Mouse (Mus musculus) ES-E14 (cell line): Measurements from ENCODE around the gene Klhl30. TPM values are rescaled to one million over a fixed set of nuclear protein-coding genes. Genes with fewer than 3 reads are reported as not detected.

Experiments
- DNase-seq: peaks from one replicate; pipeline ENCODE4 v3.0.0-alpha.2; 2013; ENCODE audit warnings: low read depth, low spot score
- H3K27ac ChIP-seq: 2 replicates; pipeline ENCODE4 v1.5.1; 2012; ENCODE audit warnings: low read depth, mild to moderate bottlenecking, low read length, moderate library complexity, mixed read lengths; ENCODE audit not compliant: poor library complexity, insufficient read depth, severe bottlenecking
- H3K36me3 ChIP-seq: 2 replicates; pipeline ENCODE4 v1.6.1; 2012; ENCODE audit warnings: mild to moderate bottlenecking, low read length, moderate library complexity, mixed read lengths; ENCODE audit not compliant: control insufficient read depth, poor library complexity, insufficient read depth, severe bottlenecking
- H3K4me1 ChIP-seq, 2 experiments: fragments of 150-350 bp in 1 of 2; sonication (generic) in 1 of 2; 2 replicates each; pipeline ENCODE4 v1.6.1; 2012; ENCODE audit warnings: low read length in 2 of 2, mild to moderate bottlenecking in 1 of 2, mixed read lengths in 1 of 2; ENCODE audit not compliant: control insufficient read depth in 2 of 2, insufficient read depth in 2 of 2, poor library complexity in 1 of 2
- H3K4me3 ChIP-seq, 2 experiments: fragments of 150-350 bp in 1 of 2; sonication (generic) in 1 of 2; 2 replicates each; pipeline ENCODE4 v1.5.1; 2012; ENCODE audit warnings: low read length in 2 of 2, low read depth in 1 of 2, mild to moderate bottlenecking in 1 of 2, mixed read lengths in 1 of 2; ENCODE audit not compliant: insufficient read depth in 1 of 2, poor library complexity in 1 of 2, severe bottlenecking in 1 of 2
- H3K9ac ChIP-seq: 2 replicates; pipeline ENCODE4 v1.6.1; 2012; ENCODE audit warnings: low read depth, mild to moderate bottlenecking, low read length, mixed read lengths; ENCODE audit not compliant: poor library complexity, insufficient read depth, severe bottlenecking
- H3K9me3 ChIP-seq: fragments of 150-350 bp; sonication (generic); 2 replicates; pipeline ENCODE4 v1.6.1; 2012; ENCODE audit warnings: low read depth, mild to moderate bottlenecking, low read length; ENCODE audit not compliant: control insufficient read depth, insufficient read depth
- CHD2 ChIP-seq: IDR thresholded peaks from 2 replicates; pipeline ENCODE4 v1.6.1; 2014; ENCODE audit warnings: mild to moderate bottlenecking, low read depth, low read length, inconsistent platforms
- HCFC1 ChIP-seq: IDR thresholded peaks from 2 replicates; pipeline ENCODE4 v1.6.1; 2012; ENCODE audit warnings: low read length, inconsistent platforms, borderline replicate concordance; ENCODE audit not compliant: insufficient read depth
- MAFK ChIP-seq: IDR thresholded peaks from 2 replicates; pipeline ENCODE4 v1.6.1; 2014; ENCODE audit warnings: mild to moderate bottlenecking, low read depth, low read length, inconsistent platforms; ENCODE audit not compliant: insufficient read depth
- ZC3H11A ChIP-seq: IDR thresholded peaks from 2 replicates; pipeline ENCODE4 v1.6.1; 2012; ENCODE audit warnings: low read depth, mild to moderate bottlenecking, inconsistent platforms, low read length, borderline replicate concordance
- ZNF384 ChIP-seq: IDR thresholded peaks from 2 replicates; pipeline ENCODE4 v1.6.1; 2012; ENCODE audit warnings: low read depth, low read length, inconsistent platforms
- in situ Hi-C, 2 experiments: fragments of 600-800 bp; cut with MboI; formaldehyde crosslinking; loops; one replicate each; pipeline ENCODE4 v1.15.1; 2025; ENCODE audit warnings: low sequenced_read_pairs in 2 of 2, inconsistent platforms in 1 of 2; ENCODE audit not compliant: unreplicated experiment in 2 of 2
- total RNA-seq: library from RNA; depleted of rRNA; stranded (reverse); fragments of 300-350 nt; gene quantifications from 2 replicates; pipeline ENCODE4 v1.2.3, GENCODE M21; 2012

The Klhl30 gene
- total RNA-seq, 1 experiment: 2.2 TPM

GRCm38 (mm10) chr1:91309366-91310085 is 41.3 kb upstream of the Klhl30 start:
- DNase-seq: no peak
- Histone ChIP-seq H3K9ac (no peak overlapping the region), H3K27ac (no peak overlapping the region), H3K4me1 (peaks cover 0 to 7% of the 10 kb centered on the region in 2 experiments; a peak in 3 of 4 replicates), H3K9me3 (no peaks in the 10 kb centered on the region), H3K4me3 (no peak overlapping the region), H3K36me3 (peaks cover 24% of the 10 kb centered on the region)
- in situ Hi-C loops: no loop called here
- TF ChIP-seq ZC3H11A (no peak), MAFK (no peak), ZNF384 (no peak), HCFC1 (no peak), CHD2 (no peak)

- H3K27ac ChIP-seq: no peak overlapping the region
- no peaks in the 10 kb centered on the region for H3K9me3 ChIP-seq
- in situ Hi-C loops: no loop called here
- no peak for TF ChIP-seq ZNF384
- no peak for TF ChIP-seq ZC3H11A
- no peak for TF ChIP-seq CHD2
- no peak for TF ChIP-seq HCFC1
- no peak for TF ChIP-seq MAFK
- peaks cover 18% of the 10 kb centered on the region for H3K36me3 ChIP-seq
- H3K4me3 ChIP-seq: no peak overlapping the region
- no peak overlapping the region for H3K9ac ChIP-seq
- no peak for DNase-seq
- H3K4me1 ChIP-seq: peaks cover 0 to 7% of the 10 kb centered on the region in 2 experiments; a peak in 3 of 4 replicates
Measured at GRCm38 (mm10) chr1:91312273-91312672, 38.5 kb upstream of the Klhl30 start.

- Histone ChIP-seq H3K27ac (no peak overlapping the region; the same call in 1 of the 2 replicates), H3K4me3 (no peak overlapping the region), H3K4me1 (peaks cover 0 to 7% of the 10 kb centered on the region in 2 experiments; a peak in 3 of 4 replicates), H3K9me3 (no peaks in the 10 kb centered on the region), H3K9ac (no peak overlapping the region; the same call in 1 of the 2 replicates), H3K36me3 (peaks cover 16% of the 10 kb centered on the region)
- DNase-seq: peak; percentile 30
- in situ Hi-C loops: no loop called here
- TF ChIP-seq MAFK: no peak
- TF ChIP-seq ZNF384: 0 out of 2 replicates have a peak, but pooled peaks have one; percentile 30
Measured at GRCm38 (mm10) chr1:91313251-91313650, 37.6 kb upstream of the Klhl30 start.

- TF ChIP-seq ZNF384: no peak
- TF ChIP-seq CHD2: no peak
- no peak for TF ChIP-seq HCFC1
- TF ChIP-seq ZC3H11A: no peak
- TF ChIP-seq MAFK: no peak
- Histone ChIP-seq H3K27ac (no peak overlapping the region), H3K36me3 (no peaks in the 10 kb centered on the region; the same call in 1 of the 2 replicates)
Measured at GRCm38 (mm10) chr1:91317656-91318055, 33.2 kb upstream of the Klhl30 start.

GRCm38 (mm10) chr1:91321760-91322438 is 28.9 kb upstream of the Klhl30 start, which contains the start of gene Espnl:
Espnl (plus strand) TSS chr1:91322075.
- no peak within 1 kb of the TSS for H3K27ac ChIP-seq
- H3K4me1 ChIP-seq: no peaks in the 10 kb centered on the region; a peak in 1 of 4 replicates
- no peaks in the 10 kb centered on the region for H3K9me3 ChIP-seq
- H3K9ac ChIP-seq: no peak within 1 kb of the TSS
- TF ChIP-seq ZC3H11A: no peak
- H3K4me3 ChIP-seq: no peak within 1 kb of the TSS
- in situ Hi-C loops: no loop called here
- DNase-seq: no peak
- H3K36me3 ChIP-seq: no peaks in the 10 kb centered on the region

More at GRCm38 (mm10) chr1:91317656-91318055, 33.2 kb upstream of the Klhl30 start:
- Histone ChIP-seq H3K9ac (no peak overlapping the region), H3K4me3 (no peak overlapping the region), H3K4me1 (peaks cover 0 to 7% of the 10 kb centered on the region in 2 experiments; a peak in 2 of 4 replicates), H3K9me3 (no peaks in the 10 kb centered on the region)
- DNase-seq: no peak
- in situ Hi-C loops: no loop called here
